ENCODE assay signal across 17 mouse cellular contexts in the genomic region with DNA sequence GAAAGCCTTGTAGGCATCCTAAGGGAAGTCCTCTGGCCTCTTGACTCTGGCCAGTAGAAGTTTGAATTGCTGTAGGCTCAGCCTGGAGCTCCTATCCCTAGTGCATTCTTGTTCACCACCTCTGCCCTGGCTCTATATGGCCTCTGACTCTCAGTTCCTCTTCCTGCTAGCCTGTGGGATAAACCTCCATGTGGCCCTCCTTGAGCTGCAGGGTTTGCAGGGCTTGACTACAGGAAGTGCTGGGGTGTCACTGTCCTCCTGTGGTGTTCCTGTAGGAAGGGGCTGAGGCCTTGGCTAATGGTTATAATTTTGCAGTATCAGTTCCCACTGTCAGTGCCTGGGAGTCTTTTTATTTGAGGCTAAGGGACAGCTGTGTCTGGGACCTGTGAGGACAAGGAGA.
DNase-seq lines count a peak whose midpoint lies in the region; ATAC-seq and TF ChIP-seq lines count a peak whose summit lies in the region.
"Had no signal": no experiment of that assay in that cellular context is flagged by ENCODE, and none has a peak within 500 bp of the region (broad histone marks: within the 10 kb centered on the region; RNA-seq: fewer than 3 reads in every experiment).

No protein-coding gene starts in this region.

- no peak for DNase-seq in kidney, postnatal 4 days
- DNase-seq in neural tube, embryonic 10.5 days (ENCODE audit: extremely low spot score, low spot score), result no peak
- DNase-seq: adrenal gland, postnatal 14 days; gastrocnemius, adult 2 months; kidney, adult 18-20 months; right cerebral cortex, postnatal 14 days had no signal

- peaks cover 5% of the 10 kb centered on the region; the same call in 1 of the 2 replicates for H3K4me1 ChIP-seq in intestine, embryonic 15.5 days (replicated peaks)
- H3K4me1 ChIP-seq in intestine, embryonic 16.5 days (ENCODE audit: control insufficient read depth, insufficient read depth, low read length), result peaks cover 17% of the 10 kb centered on the region
- H3K4me1 ChIP-seq in bone marrow, adult 2 months (ENCODE audit: control insufficient read depth, insufficient read depth, low read length), result peaks cover 7% of the 10 kb centered on the region; the same call in 1 of the 2 replicates
- peaks cover 35% of the 10 kb centered on the region for H3K4me1 ChIP-seq in liver, embryonic 12.5 days
- H3K4me1 ChIP-seq in forebrain, embryonic 13.5 days, result no peaks in the 10 kb centered on the region

- H3K27ac ChIP-seq in intestine, embryonic 15.5 days, result 0 out of 2 replicates have a peak overlapping the region, but pooled peaks have one; percentile 5
- H3K27ac ChIP-seq in intestine, embryonic 16.5 days (ENCODE audit: low read length), result no peak overlapping the region
- H3K27ac ChIP-seq in bone marrow, adult 2 months (ENCODE audit: control insufficient read depth, insufficient read depth, low read depth, low read length, poor library complexity), result peak overlapping the region; percentile 15
- H3K27ac ChIP-seq in liver, embryonic 12.5 days, result peak overlapping the region; percentile 32
- no peak overlapping the region for H3K27ac ChIP-seq in forebrain, embryonic 13.5 days
- H3K27ac ChIP-seq: embryonic facial prominence, embryonic 15.5 days; gastrocnemius, adult 2 months; heart, embryonic 13.5 days; limb, embryonic 15.5 days had no signal

- H3K9me3 ChIP-seq in intestine, embryonic 15.5 days, result no peaks in the 10 kb centered on the region
- no peaks in the 10 kb centered on the region for H3K9me3 ChIP-seq in intestine, embryonic 16.5 days (ENCODE audit: control insufficient read depth, low read length)
- no peaks in the 10 kb centered on the region for H3K9me3 ChIP-seq in liver, embryonic 12.5 days (replicated peaks)
- no peaks in the 10 kb centered on the region for H3K9me3 ChIP-seq in forebrain, embryonic 13.5 days (replicated peaks)
- H3K9me3 ChIP-seq: embryonic facial prominence, embryonic 15.5 days; G1E; heart, embryonic 13.5 days; limb, embryonic 15.5 days had no signal

- no peaks in the 10 kb centered on the region for H3K36me3 ChIP-seq in intestine, embryonic 15.5 days
- H3K36me3 ChIP-seq in intestine, embryonic 16.5 days (ENCODE audit: control insufficient read depth, insufficient read depth, low read length), result no peaks in the 10 kb centered on the region
- no peaks in the 10 kb centered on the region for H3K36me3 ChIP-seq in liver, embryonic 12.5 days
- no peaks in the 10 kb centered on the region for H3K36me3 ChIP-seq in forebrain, embryonic 13.5 days (ENCODE audit: poor library complexity, severe bottlenecking)
- H3K36me3 ChIP-seq: embryonic facial prominence, embryonic 15.5 days; G1E; heart, embryonic 13.5 days; limb, embryonic 15.5 days had no signal

- H3K27me3 ChIP-seq in intestine, embryonic 15.5 days (replicated peaks), result no peaks in the 10 kb centered on the region
- H3K27me3 ChIP-seq in intestine, embryonic 16.5 days (replicated peaks; ENCODE audit: control insufficient read depth, insufficient read depth, low read length), result no peaks in the 10 kb centered on the region
- H3K27me3 ChIP-seq in liver, embryonic 12.5 days (replicated peaks), result no peaks in the 10 kb centered on the region
- H3K27me3 ChIP-seq in forebrain, embryonic 13.5 days, result no peaks in the 10 kb centered on the region
- H3K27me3 ChIP-seq: embryonic facial prominence, embryonic 15.5 days; heart, embryonic 13.5 days; limb, embryonic 15.5 days had no signal

- ATAC-seq in intestine, embryonic 15.5 days, result no peak
- ATAC-seq in intestine, embryonic 16.5 days, result no peak
- 0 out of 2 replicates have a peak, but pooled peaks have one; percentile 25 for ATAC-seq in liver, embryonic 12.5 days
- peak; percentile 83 for ATAC-seq in monocyte, adult 5-6 weeks (replicated peaks; ENCODE audit: insufficient number of reproducible peaks, low FRiP score, low TSS enrichment, poor library complexity, severe bottlenecking)
- no peak for ATAC-seq in forebrain, embryonic 13.5 days
- ATAC-seq: forebrain, embryonic 14.5 days had no signal

- TF ChIP-seq POLR2A in bone marrow, adult 2 months (IDR thresholded peaks at IDR 0.05; ENCODE audit: borderline replicate concordance, control insufficient read depth, low read depth, low read length), result no peak

- H3K4me3 ChIP-seq in intestine, embryonic 15.5 days (replicated peaks), result no peak overlapping the region
- no peak overlapping the region for H3K4me3 ChIP-seq in intestine, embryonic 16.5 days (ENCODE audit: low read length)
- H3K4me3 ChIP-seq in bone marrow, adult 2 months (replicated peaks; ENCODE audit: control insufficient read depth, low read depth, low read length), result no peak overlapping the region
- H3K4me3 ChIP-seq in liver, embryonic 12.5 days, result no peak overlapping the region
- H3K4me3 ChIP-seq in forebrain, embryonic 13.5 days, result no peak overlapping the region
- H3K4me3 ChIP-seq: embryonic facial prominence, embryonic 15.5 days; gastrocnemius, adult 2 months; heart, embryonic 13.5 days; limb, embryonic 15.5 days had no signal

- no peak for TF ChIP-seq CTCF in bone marrow, adult 2 months (IDR thresholded peaks at IDR 0.05; ENCODE audit: control insufficient read depth, insufficient read depth, low read length)

- H3K9ac ChIP-seq in intestine, embryonic 15.5 days, result no peak overlapping the region
- no peak overlapping the region for H3K9ac ChIP-seq in intestine, embryonic 16.5 days (ENCODE audit: low read depth, low read length)
- no peak overlapping the region for H3K9ac ChIP-seq in liver, embryonic 12.5 days
- no peak overlapping the region for H3K9ac ChIP-seq in forebrain, embryonic 13.5 days
- H3K9ac ChIP-seq: embryonic facial prominence, embryonic 15.5 days; heart, embryonic 13.5 days; limb, embryonic 15.5 days had no signal

- no peak overlapping the region for H3K4me2 ChIP-seq in intestine, embryonic 15.5 days (replicated peaks)
- no peak overlapping the region for H3K4me2 ChIP-seq in intestine, embryonic 16.5 days (ENCODE audit: low read depth, low read length)
- H3K4me2 ChIP-seq in liver, embryonic 12.5 days, result no peak overlapping the region
- H3K4me2 ChIP-seq in forebrain, embryonic 13.5 days, result no peak overlapping the region
- H3K4me2 ChIP-seq: embryonic facial prominence, embryonic 15.5 days; heart, embryonic 13.5 days; limb, embryonic 15.5 days had no signal

Comparison
In these comparisons a context has a peak if more than half of its experiments do, and no peak if none do; other contexts are left out.
1. H3K27ac ChIP-seq: peak in intestine, embryonic 15.5 days (single experiment), bone marrow, adult 2 months (single experiment) and liver, embryonic 12.5 days (single experiment); none in intestine, embryonic 16.5 days (single experiment) and forebrain, embryonic 13.5 days (single experiment).
2. ATAC-seq: peak in liver, embryonic 12.5 days (single experiment) and monocyte, adult 5-6 weeks (single experiment); none in intestine, embryonic 15.5 days (single experiment), intestine, embryonic 16.5 days (single experiment) and forebrain, embryonic 13.5 days (single experiment).